Mouse (Mus musculus) forebrain, embryonic 15.5 days (tissue): ENCODE measurements around the gene Map2. TPM values are rescaled to one million over a fixed set of nuclear protein-coding genes. Genes with fewer than 3 reads are reported as not detected.
A peak's percentile ranks its signal among the peaks of the same experiment; 100 is the strongest.

Experiments
- ATAC-seq: fragments of 200-750 bp; cut with Nextera tagmentation; replicated peaks from 2 replicates; pipeline ENCODE4 v1.8.0; 2017; ENCODE audit warnings: mild to moderate bottlenecking, moderate TSS enrichment, moderate library complexity
- H3K27ac ChIP-seq: fragments of 300-500 bp; sonication (generic); replicated peaks from 2 replicates; pipeline ENCODE4 v1.5.1; 2015; ENCODE audit warnings: mild to moderate bottlenecking, inconsistent platforms
- H3K27me3 ChIP-seq: fragments of 300-500 bp; sonication (generic); 2 replicates; pipeline ENCODE4 v1.6.1; 2015; ENCODE audit warnings: inconsistent platforms
- H3K36me3 ChIP-seq: fragments of 300-500 bp; sonication (generic); 2 replicates; pipeline ENCODE4 v1.6.1; 2015; ENCODE audit warnings: mild to moderate bottlenecking, inconsistent platforms
- H3K4me1 ChIP-seq: fragments of 300-500 bp; sonication (generic); 2 replicates; pipeline ENCODE4 v1.6.1; 2015; ENCODE audit warnings: inconsistent platforms
- H3K4me2 ChIP-seq: fragments of 300-500 bp; sonication (generic); replicated peaks from 2 replicates; pipeline ENCODE4 v1.6.1; 2015; ENCODE audit warnings: mild to moderate bottlenecking, inconsistent platforms
- H3K4me3 ChIP-seq: fragments of 300-500 bp; sonication (generic); 2 replicates; pipeline ENCODE4 v1.5.1; 2015; ENCODE audit warnings: mild to moderate bottlenecking, inconsistent platforms
- H3K9ac ChIP-seq: fragments of 300-500 bp; sonication (generic); replicated peaks from 2 replicates; pipeline ENCODE4 v1.6.1; 2015; ENCODE audit warnings: mild to moderate bottlenecking, inconsistent platforms
- H3K9me3 ChIP-seq: fragments of 300-500 bp; sonication (generic); 2 replicates; pipeline ENCODE4 v1.6.1; 2016; ENCODE audit warnings: inconsistent platforms
- WGBS: fragments of 180-500 bp; shearing (Covaris S2); methylation state at CpG from one replicate; pipeline ENCODE4 v1.1.7; 2015; ENCODE audit warnings: mixed read lengths; 5-methylcytosine and 5-hydroxymethylcytosine counted together
- polyA plus RNA-seq: library from polyadenylated mRNA; unstranded; fragments of >200 nt; fragmentation: Nextera tagmentation; extraction: Ambion mirVana; gene quantifications from 2 replicates; pipeline ENCODE4 v1.2.1, GENCODE M21; 2015

Gene Map2
- polyA plus RNA-seq, 1 experiment from 2014 or later = 448 TPM

GRCm38 (mm10) chr1:66323461-66323860, 148.4 kb downstream of the Map2 start:
- Histone ChIP-seq H3K9ac (peak overlapping the region; percentile 54), H3K27ac (peak overlapping the region; percentile 99), H3K4me1 (peaks cover 55% of the 10 kb centered on the region), H3K36me3 (0 out of 2 replicates have a peak, but pooled peaks cover 2% of the 10 kb centered on the region), H3K4me2 (peak overlapping the region; percentile 40), H3K27me3 (no peaks in the 10 kb centered on the region), H3K9me3 (no peaks in the 10 kb centered on the region), H3K4me3 (peak overlapping the region; percentile 42)
- 39% methylated on average over 9 of the region's 9 CpGs for WGBS
- ATAC-seq = peak; percentile 51

GRCm38 (mm10) chr1:66324951-66325350, 149.9 kb downstream of the Map2 start:
- peak overlapping the region; percentile 40 for H3K4me2 ChIP-seq
- H3K9me3 ChIP-seq = no peaks in the 10 kb centered on the region
- H3K36me3 ChIP-seq = peaks cover 7% of the 10 kb centered on the region
- H3K27ac ChIP-seq = 0 out of 2 replicates have a peak overlapping the region, but pooled peaks have one; percentile 27
- H3K4me3 ChIP-seq = peak overlapping the region; percentile 42
- no peaks in the 10 kb centered on the region for H3K27me3 ChIP-seq
- no peak for ATAC-seq
- H3K9ac ChIP-seq = peak overlapping the region; percentile 24; the same call in 1 of the 2 replicates
- peaks cover 55% of the 10 kb centered on the region for H3K4me1 ChIP-seq

- H3K36me3 ChIP-seq = peaks cover 15% of the 10 kb centered on the region
- no peak for ATAC-seq
- 8% methylated on average over 6 of the region's 6 CpGs for WGBS
- no peaks in the 10 kb centered on the region for H3K27me3 ChIP-seq
- no peak overlapping the region for H3K9ac ChIP-seq
- H3K27ac ChIP-seq = no peak overlapping the region
- peaks cover 37% of the 10 kb centered on the region for H3K4me1 ChIP-seq
- no peaks in the 10 kb centered on the region for H3K9me3 ChIP-seq
- H3K4me3 ChIP-seq = no peak overlapping the region
- no peak overlapping the region for H3K4me2 ChIP-seq
Measured at GRCm38 (mm10) chr1:66328996-66329395, 153.9 kb downstream of the Map2 start.

- no peak overlapping the region for H3K27ac ChIP-seq
- peak; percentile 30; the same call in 1 of the 2 replicates for ATAC-seq
- no peak overlapping the region for H3K4me2 ChIP-seq
- peaks cover 15% of the 10 kb centered on the region for H3K36me3 ChIP-seq
- no peak overlapping the region for H3K9ac ChIP-seq
- no peak overlapping the region for H3K4me3 ChIP-seq
- H3K27me3 ChIP-seq = no peaks in the 10 kb centered on the region
- H3K4me1 ChIP-seq = peaks cover 37% of the 10 kb centered on the region
- H3K9me3 ChIP-seq = no peaks in the 10 kb centered on the region
Measured at GRCm38 (mm10) chr1:66329534-66329933, 154.5 kb downstream of the Map2 start.

GRCm38 (mm10) chr1:66335724-66336284, 160.7 kb downstream of the Map2 start:
- 65% methylated on average over 2 of the region's 2 CpGs for WGBS
- 0 out of 2 replicates have a peak, but pooled peaks have one; percentile 29 for ATAC-seq
- H3K9me3 ChIP-seq = no peaks in the 10 kb centered on the region
- no peak overlapping the region for H3K27ac ChIP-seq
- H3K27me3 ChIP-seq = no peaks in the 10 kb centered on the region
- peaks cover 12% of the 10 kb centered on the region; the same call in 1 of the 2 replicates for H3K36me3 ChIP-seq
- no peak overlapping the region for H3K4me2 ChIP-seq
- H3K9ac ChIP-seq = no peak overlapping the region
- H3K4me1 ChIP-seq = peaks cover 29% of the 10 kb centered on the region
- no peak overlapping the region for H3K4me3 ChIP-seq

- no peak overlapping the region for H3K27ac ChIP-seq
- H3K4me2 ChIP-seq = no peak overlapping the region
- H3K27me3 ChIP-seq = no peaks in the 10 kb centered on the region
- peaks cover 30% of the 10 kb centered on the region for H3K4me1 ChIP-seq
- H3K9me3 ChIP-seq = no peaks in the 10 kb centered on the region
- H3K4me3 ChIP-seq = no peak overlapping the region
- H3K9ac ChIP-seq = no peak overlapping the region
- WGBS = 62% methylated on average over 1 of the region's 1 CpGs
- peaks cover 9% of the 10 kb centered on the region; the same call in 1 of the 2 replicates for H3K36me3 ChIP-seq
- ATAC-seq = no peak
Measured at GRCm38 (mm10) chr1:66339213-66339612, 164.1 kb downstream of the Map2 start.

GRCm38 (mm10) chr1:66348404-66349165, 173.5 kb downstream of the Map2 start:
- Histone ChIP-seq H3K9me3 (no peaks in the 10 kb centered on the region), H3K4me1 (peaks cover 28% of the 10 kb centered on the region), H3K4me2 (no peak overlapping the region), H3K36me3 (no peaks in the 10 kb centered on the region), H3K4me3 (no peak overlapping the region), H3K27ac (no peak overlapping the region), H3K9ac (no peak overlapping the region), H3K27me3 (no peaks in the 10 kb centered on the region)
- ATAC-seq = no peak
- 32% methylated on average over 8 of the region's 8 CpGs for WGBS

GRCm38 (mm10) chr1:66349166-66349835, 174.2 kb downstream of the Map2 start:
- Histone ChIP-seq H3K4me3 (no peak overlapping the region), H3K9ac (no peak overlapping the region), H3K4me2 (no peak overlapping the region), H3K27ac (0 out of 2 replicates have a peak overlapping the region, but pooled peaks have one; percentile 11), H3K9me3 (no peaks in the 10 kb centered on the region), H3K4me1 (peaks cover 27% of the 10 kb centered on the region), H3K36me3 (no peaks in the 10 kb centered on the region), H3K27me3 (no peaks in the 10 kb centered on the region)
- 29% methylated on average over 3 of the region's 3 CpGs for WGBS
- 0 out of 2 replicates have a peak, but pooled peaks have one; percentile 41 for ATAC-seq

GRCm38 (mm10) chr1:66351366-66351765, 176.3 kb downstream of the Map2 start:
- Histone ChIP-seq H3K4me1 (peaks cover 24% of the 10 kb centered on the region), H3K9ac (no peak overlapping the region), H3K4me2 (no peak overlapping the region), H3K27me3 (no peaks in the 10 kb centered on the region), H3K4me3 (no peak overlapping the region), H3K27ac (no peak overlapping the region), H3K36me3 (no peaks in the 10 kb centered on the region), H3K9me3 (no peaks in the 10 kb centered on the region)
- no peak for ATAC-seq

GRCm38 (mm10) chr1:66361799-66362198, 186.7 kb downstream of the Map2 start:
- WGBS = 87% methylated on average over 2 of the region's 2 CpGs
- no peak overlapping the region for H3K4me3 ChIP-seq
- H3K9ac ChIP-seq = no peak overlapping the region
- no peak overlapping the region for H3K27ac ChIP-seq
- no peaks in the 10 kb centered on the region for H3K27me3 ChIP-seq
- peaks cover 29% of the 10 kb centered on the region for H3K4me1 ChIP-seq
- no peaks in the 10 kb centered on the region for H3K9me3 ChIP-seq
- ATAC-seq = no peak
- no peak overlapping the region for H3K4me2 ChIP-seq
- H3K36me3 ChIP-seq = peaks cover 23% of the 10 kb centered on the region

GRCm38 (mm10) chr1:66363285-66363684, 188.2 kb downstream of the Map2 start:
- H3K4me2 ChIP-seq = no peak overlapping the region
- H3K4me1 ChIP-seq = peaks cover 29% of the 10 kb centered on the region
- H3K4me3 ChIP-seq = no peak overlapping the region
- peak overlapping the region; percentile 56 for H3K27ac ChIP-seq
- H3K36me3 ChIP-seq = peaks cover 35% of the 10 kb centered on the region
- no peak overlapping the region for H3K9ac ChIP-seq
- no peaks in the 10 kb centered on the region for H3K9me3 ChIP-seq
- ATAC-seq = peak; percentile 64
- no peaks in the 10 kb centered on the region for H3K27me3 ChIP-seq
- 36% methylated on average over 9 of the region's 9 CpGs for WGBS

GRCm38 (mm10) chr1:66364386-66364785, 189.3 kb downstream of the Map2 start:
- ATAC-seq = no peak
- no peak overlapping the region for H3K27ac ChIP-seq
- H3K9me3 ChIP-seq = no peaks in the 10 kb centered on the region
- 97% methylated on average over 2 of the region's 2 CpGs for WGBS
- H3K4me1 ChIP-seq = peaks cover 23% of the 10 kb centered on the region
- H3K4me2 ChIP-seq = no peak overlapping the region
- no peak overlapping the region for H3K4me3 ChIP-seq
- peaks cover 30% of the 10 kb centered on the region for H3K36me3 ChIP-seq
- no peak overlapping the region for H3K9ac ChIP-seq
- H3K27me3 ChIP-seq = no peaks in the 10 kb centered on the region
